Mouse (Mus musculus): ENCODE data around the gene Fank1.

Fank1 gene

GRCm38 (mm10) chr7:133768027-133768426 is 8.6 kb upstream of the Fank1 start:
- no peak for DNase-seq (ENCODE audit: inconsistent ontology term)

DNA sequence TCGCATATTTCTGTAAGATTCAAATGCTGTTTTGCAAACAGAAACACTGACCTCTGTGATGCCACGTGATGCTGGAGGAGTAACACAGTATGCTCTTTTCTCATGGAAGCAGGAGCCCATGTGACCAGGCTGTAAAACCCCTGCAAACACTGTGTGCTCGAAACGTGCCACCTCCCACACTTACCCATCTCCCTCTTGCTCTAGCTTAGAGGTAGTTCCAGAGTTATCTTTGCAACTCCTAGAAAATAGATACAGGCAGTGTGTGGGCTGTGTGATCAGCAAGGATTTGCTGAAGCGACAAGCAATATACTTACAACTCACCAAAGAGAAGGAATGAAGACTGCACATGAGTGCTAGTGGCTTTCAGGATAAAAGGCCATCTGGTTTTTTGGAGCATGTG is 8.1 kb upstream of the Fank1 start:
- DNase-seq (ENCODE audit: inconsistent ontology term), result no peak

GRCm38 (mm10) chr7:133775179-133775578 is 1.5 kb upstream of the Fank1 start:
- no peak for DNase-seq (ENCODE audit: inconsistent ontology term)

- DNase-seq (ENCODE audit: inconsistent ontology term), result peak; percentile 52
Observed at GRCm38 (mm10) chr7:133775796-133776625, 650 bp upstream of the Fank1 start.

GRCm38 (mm10) chr7:133781583-133781982 is 4.9 kb downstream of the Fank1 start:
- no peak for DNase-seq (ENCODE audit: inconsistent ontology term)

DNA sequence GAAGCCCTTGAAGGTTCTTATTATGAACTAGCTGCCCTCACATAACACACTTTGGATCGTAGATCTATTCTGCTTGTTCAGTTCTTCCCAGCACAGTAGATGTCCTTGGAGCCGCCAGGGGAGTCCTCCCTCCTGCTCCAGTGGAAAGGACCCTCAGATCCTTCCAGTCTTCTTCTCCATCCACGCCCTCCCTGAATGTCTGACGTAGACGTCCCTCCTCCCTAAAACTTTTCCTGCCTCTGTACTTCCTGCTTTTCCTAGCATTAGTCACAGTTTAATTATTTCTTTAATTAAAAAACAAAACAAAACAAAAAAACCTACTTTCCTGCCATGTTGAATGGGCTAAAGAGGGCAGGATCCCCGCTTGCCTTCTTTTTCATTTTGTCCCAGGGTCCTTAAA is 5.3 kb downstream of the Fank1 start:
- DNase-seq (ENCODE audit: inconsistent ontology term), result no peak

- DNase-seq (ENCODE audit: inconsistent ontology term), result no peak
Observed at GRCm38 (mm10) chr7:133782717-133783435, 6.2 kb downstream of the Fank1 start, which contains the start of gene Dhx32. Gene Dhx32 (minus strand): TSS chr7:133782726.

GRCm38 (mm10) chr7:133787571-133787970 is 10.9 kb downstream of the Fank1 start:
- DNase-seq (ENCODE audit: inconsistent ontology term), result no peak

DNA sequence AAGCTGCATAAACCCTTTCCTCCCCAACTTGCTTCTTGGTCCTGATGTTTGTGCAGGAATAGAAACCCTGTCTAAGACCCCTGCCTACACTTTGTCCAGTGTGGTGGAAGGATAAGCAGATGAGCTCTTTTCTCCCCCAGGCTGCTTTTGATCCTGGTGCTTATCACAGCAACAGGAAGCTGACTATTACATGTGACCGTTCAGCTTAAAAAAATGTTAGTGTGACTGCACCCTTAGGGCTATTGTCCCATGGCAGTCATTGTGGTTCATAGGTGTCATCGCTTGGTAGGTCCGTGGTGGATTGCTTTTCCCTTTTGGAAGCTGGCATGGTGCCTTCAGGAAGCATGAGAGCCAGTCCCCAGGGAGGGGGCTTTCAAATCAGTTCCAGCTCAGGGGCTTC is 11.5 kb downstream of the Fank1 start:
- no peak for DNase-seq (ENCODE audit: inconsistent ontology term)

DNA sequence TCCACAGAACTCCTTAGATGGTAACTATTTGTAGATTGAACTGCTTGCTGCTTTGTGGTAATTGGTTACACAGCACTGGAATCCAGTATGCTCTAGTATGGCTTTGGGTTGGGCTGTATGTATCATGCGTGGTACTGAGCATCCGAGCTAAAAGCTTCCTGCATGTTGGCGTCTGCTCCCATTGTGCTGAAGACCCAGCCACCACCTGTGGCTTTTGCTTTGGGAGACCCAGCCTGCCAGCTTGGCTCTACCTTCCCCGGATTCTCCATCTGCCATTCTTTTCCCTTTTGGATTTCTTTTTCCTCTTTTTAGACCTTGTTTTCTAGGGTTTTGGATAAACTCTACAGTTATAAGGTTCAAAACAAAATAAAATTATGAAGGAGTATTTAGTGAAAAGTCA is 13.5 kb downstream of the Fank1 start:
- no peak for DNase-seq (ENCODE audit: inconsistent ontology term)

GRCm38 (mm10) chr7:133790608-133791229 is 14.1 kb downstream of the Fank1 start:
- DNase-seq (ENCODE audit: inconsistent ontology term), result no peak

DNA sequence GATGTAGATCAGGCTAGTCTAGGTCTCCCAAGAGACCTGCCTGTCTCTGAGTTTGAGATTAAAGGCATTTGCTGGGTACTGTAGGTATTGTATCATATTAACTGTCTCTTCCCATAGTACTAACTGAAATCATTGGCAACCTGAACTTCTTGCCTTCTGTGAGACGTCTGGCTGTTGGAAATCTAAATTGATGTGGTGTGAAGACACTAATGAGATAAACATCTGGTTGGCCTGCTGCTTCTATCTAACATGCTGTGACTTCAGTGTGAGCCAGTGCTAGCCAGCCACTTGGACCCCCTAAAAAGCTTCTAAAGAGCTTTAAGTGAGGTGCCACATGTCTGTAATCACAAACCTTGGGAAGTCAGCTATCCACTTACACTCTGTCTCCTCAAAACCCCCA is 16.1 kb downstream of the Fank1 start:
- DNase-seq (ENCODE audit: inconsistent ontology term), result peak; percentile 31

- DNase-seq (ENCODE audit: inconsistent ontology term), result peak; percentile 91
Observed at GRCm38 (mm10) chr7:133793248-133794131, 16.8 kb downstream of the Fank1 start.

- DNase-seq (ENCODE audit: inconsistent ontology term), result no peak
Observed at GRCm38 (mm10) chr7:133794720-133795119, 18.1 kb downstream of the Fank1 start.

DNA sequence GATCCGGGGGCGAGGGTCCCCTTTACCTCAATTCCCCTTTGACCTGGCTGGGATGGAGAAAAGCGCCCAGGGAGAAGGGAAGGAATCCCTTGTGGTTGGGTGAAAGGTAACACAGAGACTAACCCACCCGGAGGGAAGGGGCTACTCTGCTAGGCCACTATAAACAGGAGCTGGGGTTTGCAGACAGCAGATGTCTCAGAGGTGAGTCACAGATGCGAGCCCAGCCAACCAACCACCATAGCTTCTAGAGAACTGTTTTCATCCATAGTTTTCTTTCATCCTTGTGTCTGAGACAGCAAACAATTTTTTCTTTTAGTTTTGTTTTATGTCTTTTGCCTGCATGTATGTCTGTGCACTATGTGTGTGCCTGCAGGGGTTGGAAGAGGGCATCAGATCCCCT is 23.3 kb downstream of the Fank1 start:
- DNase-seq (ENCODE audit: inconsistent ontology term), result peak; percentile 49

DNA sequence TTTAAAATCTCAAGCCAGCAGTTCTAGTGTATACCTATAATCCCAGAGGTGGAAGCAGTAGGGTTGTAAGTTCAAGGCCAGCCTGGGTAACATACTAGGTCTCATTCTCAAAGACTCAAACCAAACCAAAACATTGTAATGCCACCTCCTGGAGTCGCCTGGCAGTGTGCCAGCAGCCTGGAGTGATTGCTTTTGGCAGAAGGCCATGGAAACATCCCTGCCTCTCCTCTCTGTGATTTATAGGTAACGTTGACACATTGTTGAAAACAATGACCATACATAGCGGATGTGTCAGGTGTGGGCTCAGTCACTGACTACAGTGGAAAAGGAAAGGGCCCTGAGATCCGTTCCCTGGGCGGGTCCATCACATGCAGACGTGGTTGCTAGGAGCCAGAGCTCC is 25.2 kb downstream of the Fank1 start:
- no peak for DNase-seq (ENCODE audit: inconsistent ontology term)

DNA sequence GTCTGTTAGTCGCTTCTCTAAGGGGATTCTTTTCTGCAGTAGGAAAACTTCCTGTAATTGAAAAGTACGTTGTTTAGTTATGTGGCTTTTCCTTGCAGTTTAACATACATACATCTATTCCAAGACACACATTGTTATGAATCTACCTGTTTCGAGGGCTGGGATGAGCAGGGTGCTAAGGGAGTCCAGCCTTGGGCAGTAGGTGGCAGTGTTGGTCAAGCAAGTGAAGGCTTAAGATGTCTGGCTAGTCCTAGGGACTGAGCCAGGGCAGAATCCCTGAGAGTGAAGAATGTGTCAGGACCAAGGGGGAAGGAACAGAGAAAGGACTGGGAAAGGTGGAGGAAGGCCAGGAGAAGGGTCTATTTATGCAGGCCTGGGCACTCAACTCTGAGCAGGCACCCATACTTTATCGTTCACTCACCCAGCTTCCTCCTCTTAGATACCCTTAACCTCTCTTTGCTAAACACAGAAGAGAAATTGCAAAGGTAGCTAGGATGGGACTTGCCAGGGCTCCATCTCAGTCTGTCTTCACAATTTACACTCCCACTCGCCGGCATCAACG is 29.0 kb downstream of the Fank1 start:
- peak; percentile 51 for DNase-seq (ENCODE audit: inconsistent ontology term)

- DNase-seq (ENCODE audit: inconsistent ontology term), result no peak
Observed at GRCm38 (mm10) chr7:133812927-133813326, 36.3 kb downstream of the Fank1 start.

- DNase-seq (ENCODE audit: inconsistent ontology term), result no peak
Observed at GRCm38 (mm10) chr7:133813331-133813730, 36.7 kb downstream of the Fank1 start.

GRCm38 (mm10) chr7:133823751-133824150 is 47.1 kb downstream of the Fank1 start:
- no peak for DNase-seq (ENCODE audit: inconsistent ontology term)

- DNase-seq (ENCODE audit: inconsistent ontology term), result no peak
Observed at GRCm38 (mm10) chr7:133824579-133824978, 47.9 kb downstream of the Fank1 start.

Data from Muller cell, postnatal 12 days (primary cell).